Mouse (Mus musculus) forebrain, embryonic 11.5 days (tissue): ENCODE measurements around the gene Cd8b1. TPM values are rescaled to one million over a fixed set of nuclear protein-coding genes. Genes with fewer than 3 reads are reported as not detected.

ENCODE experiments used
- ATAC-seq: fragments of 200-750 bp; cut with Nextera tagmentation; replicated peaks from 2 replicates; pipeline ENCODE4 v1.8.0; 2017; ENCODE audit warnings: moderate TSS enrichment; ENCODE audit not compliant: low FRiP score
- DNase-seq: peaks from one replicate; pipeline ENCODE4 v3.0.0-alpha.2; 2017; ENCODE audit warnings: low spot score
- H3K27ac ChIP-seq: fragments of 300-500 bp; sonication (generic); 2 replicates; pipeline ENCODE4 v1.5.1; 2014; ENCODE audit warnings: low read depth, low read length
- H3K27me3 ChIP-seq: fragments of 300-500 bp; sonication (generic); 2 replicates; pipeline ENCODE4 v1.6.1; 2014; ENCODE audit warnings: mild to moderate bottlenecking, low read length, mixed read lengths; ENCODE audit not compliant: control insufficient read depth, insufficient read depth
- H3K36me3 ChIP-seq: fragments of 300-500 bp; sonication (generic); 2 replicates; pipeline ENCODE4 v1.6.1; 2014; ENCODE audit warnings: mild to moderate bottlenecking, low read length, moderate library complexity, mixed read lengths; ENCODE audit not compliant: control insufficient read depth, insufficient read depth
- H3K4me1 ChIP-seq: fragments of 300-500 bp; sonication (generic); replicated peaks from 2 replicates; pipeline ENCODE4 v1.6.1; 2014; ENCODE audit warnings: low read length, mixed read lengths; ENCODE audit not compliant: control insufficient read depth, insufficient read depth
- H3K4me2 ChIP-seq: fragments of 300-500 bp; sonication (generic); 2 replicates; pipeline ENCODE4 v1.6.1; 2014; ENCODE audit warnings: low read depth, mild to moderate bottlenecking, low read length, moderate library complexity, mixed read lengths; ENCODE audit not compliant: severe bottlenecking
- H3K4me3 ChIP-seq: fragments of 300-500 bp; sonication (generic); 2 replicates; pipeline ENCODE4 v1.5.1; 2014; ENCODE audit warnings: low read depth, low read length
- H3K9ac ChIP-seq: fragments of 300-500 bp; sonication (generic); 2 replicates; pipeline ENCODE4 v1.6.1; 2014; ENCODE audit warnings: low read length
- H3K9me3 ChIP-seq: fragments of 300-500 bp; sonication (generic); 2 replicates; pipeline ENCODE4 v1.6.1; 2016; ENCODE audit warnings: low read length, mixed read lengths; ENCODE audit not compliant: control insufficient read depth
- WGBS: fragments of 180-500 bp; shearing (Covaris S2); extraction: QIAGEN DNeasy Blood & Tissue Kit; methylation state at CpG from one replicate; pipeline ENCODE4 v1.1.7; 2014; 5-methylcytosine and 5-hydroxymethylcytosine counted together
- polyA plus RNA-seq: library from polyadenylated mRNA; unstranded; fragments of >200 nt; fragmentation: Nextera tagmentation; extraction: Ambion mirVana; gene quantifications from 2 replicates; pipeline ENCODE4 v1.2.1, GENCODE M21; 2014

The Cd8b1 gene
- polyA plus RNA-seq, 1 experiment from 2014 or later, result not detected

DNA sequence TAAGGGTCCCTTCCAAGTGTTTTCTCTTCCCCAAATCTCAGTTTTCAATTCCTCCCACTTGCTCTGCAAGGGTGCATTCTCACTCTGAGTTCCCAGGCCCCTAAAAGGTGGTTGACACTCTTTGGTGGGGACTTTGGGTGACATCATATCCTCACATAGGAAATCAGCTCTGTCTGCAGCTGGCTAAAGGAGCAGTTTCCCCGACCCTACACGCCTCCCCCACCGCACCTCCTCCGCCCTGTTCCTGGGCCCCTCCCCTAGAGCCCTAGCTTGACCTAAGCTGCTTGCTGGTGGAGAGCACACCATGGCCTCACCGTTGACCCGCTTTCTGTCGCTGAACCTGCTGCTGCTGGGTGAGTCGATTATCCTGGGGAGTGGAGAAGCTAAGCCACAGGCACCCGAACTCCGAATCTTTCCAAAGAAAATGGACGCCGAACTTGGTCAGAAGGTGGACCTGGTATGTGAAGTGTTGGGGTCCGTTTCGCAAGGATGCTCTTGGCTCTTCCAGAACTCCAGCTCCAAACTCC is 50.7 kb downstream of the Cd8b1 start, which contains the start of gene Cd8a:
Gene Cd8a, plus strand, starts transcription at position 179 of the 527 bp plus-strand sequence.
- DNase-seq (no peak), ATAC-seq (no peak)
- 88% methylated on average over 14 of the region's 14 CpGs for WGBS
- H3K4me2 ChIP-seq, result no peak within 1 kb of the TSS
- no peaks in the 10 kb centered on the region for H3K4me1 ChIP-seq
- no peaks in the 10 kb centered on the region for H3K36me3 ChIP-seq
- no peak within 1 kb of the TSS for H3K9ac ChIP-seq
- no peaks in the 10 kb centered on the region for H3K27me3 ChIP-seq
- no peak within 1 kb of the TSS for H3K27ac ChIP-seq
- H3K4me3 ChIP-seq, result no peak within 1 kb of the TSS
- H3K9me3 ChIP-seq, result no peaks in the 10 kb centered on the region

DNA sequence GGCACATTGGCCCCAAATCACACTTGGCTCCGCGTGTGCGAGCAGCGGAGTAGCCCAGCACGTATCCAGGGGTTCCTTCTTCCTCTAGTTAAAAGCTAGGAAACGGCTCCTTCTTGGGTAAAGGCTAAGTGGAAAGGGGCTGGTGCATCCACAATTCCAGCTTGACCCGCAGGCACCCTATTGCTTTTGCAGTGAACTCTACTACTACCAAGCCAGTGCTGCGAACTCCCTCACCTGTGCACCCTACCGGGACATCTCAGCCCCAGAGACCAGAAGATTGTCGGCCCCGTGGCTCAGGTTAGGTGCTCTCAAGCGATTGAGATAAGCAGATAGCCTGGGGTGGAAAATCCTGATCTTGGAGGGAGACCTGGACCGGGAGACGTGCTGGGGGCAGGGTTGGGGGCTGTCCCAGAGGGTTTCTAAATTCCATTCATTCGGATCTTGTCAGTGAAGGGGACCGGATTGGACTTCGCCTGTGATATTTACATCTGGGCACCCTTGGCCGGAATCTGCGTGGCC is 51.8 kb downstream of the Cd8b1 start:
- Histone ChIP-seq H3K4me3 (no peak overlapping the region), H3K27ac (no peak overlapping the region), H3K9me3 (no peaks in the 10 kb centered on the region), H3K9ac (no peak overlapping the region), H3K27me3 (no peaks in the 10 kb centered on the region), H3K36me3 (no peaks in the 10 kb centered on the region), H3K4me2 (no peak overlapping the region), H3K4me1 (no peaks in the 10 kb centered on the region)
- ATAC-seq (no peak), DNase-seq (no peak)
- 90% methylated on average over 19 of the region's 19 CpGs for WGBS

DNA sequence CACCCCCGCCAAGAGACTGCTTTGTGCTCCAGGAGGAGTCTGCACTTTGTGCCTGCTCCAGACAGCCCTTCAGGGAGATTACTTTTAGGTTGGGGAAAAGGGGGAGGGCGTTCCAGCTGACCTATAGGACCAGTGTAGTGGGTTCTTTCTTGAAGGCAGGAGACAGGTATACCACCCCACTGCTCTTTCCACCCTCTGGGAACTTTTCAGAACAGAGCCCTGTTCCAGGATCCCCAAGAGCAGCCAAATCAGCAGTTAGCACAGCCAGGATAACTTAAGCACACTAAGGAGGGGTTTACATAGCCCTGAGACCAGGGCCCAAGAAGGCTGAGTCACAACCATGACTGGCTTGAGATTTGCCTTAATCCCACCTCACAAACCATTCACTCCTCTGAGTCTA is 52.3 kb downstream of the Cd8b1 start:
- Histone ChIP-seq H3K36me3 (no peaks in the 10 kb centered on the region), H3K9ac (no peak overlapping the region), H3K9me3 (no peaks in the 10 kb centered on the region), H3K27ac (no peak overlapping the region), H3K27me3 (no peaks in the 10 kb centered on the region), H3K4me1 (no peaks in the 10 kb centered on the region), H3K4me2 (no peak overlapping the region), H3K4me3 (no peak overlapping the region)
- 87% methylated on average over 1 of the region's 2 CpGs for WGBS
- DNase-seq, result no peak
- ATAC-seq, result no peak

DNA sequence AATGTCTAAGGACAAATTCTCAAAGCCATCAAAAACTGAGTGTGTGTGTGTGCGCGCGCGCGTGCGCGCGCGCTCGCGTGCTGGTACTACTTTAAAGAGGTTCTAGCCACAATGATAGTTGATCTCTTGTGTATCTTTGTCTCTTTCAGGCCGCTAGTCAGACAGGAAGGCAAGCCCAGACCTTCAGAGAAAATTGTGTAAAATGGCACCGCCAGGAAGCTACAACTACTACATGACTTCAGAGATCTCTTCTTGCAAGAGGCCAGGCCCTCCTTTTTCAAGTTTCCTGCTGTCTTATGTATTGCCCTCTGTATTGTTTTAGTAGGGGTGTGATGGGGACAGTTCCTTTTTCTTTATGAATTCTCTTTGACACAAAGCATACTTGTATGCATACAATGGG is 54.1 kb downstream of the Cd8b1 start:
- Histone ChIP-seq H3K9me3 (no peaks in the 10 kb centered on the region), H3K36me3 (no peaks in the 10 kb centered on the region), H3K27ac (no peak overlapping the region), H3K27me3 (no peaks in the 10 kb centered on the region), H3K4me2 (no peak overlapping the region), H3K4me3 (no peak overlapping the region), H3K4me1 (no peaks in the 10 kb centered on the region), H3K9ac (no peak overlapping the region)
- no peak for ATAC-seq
- WGBS, result 97% methylated on average over 13 of the region's 13 CpGs
- DNase-seq, result no peak

DNA sequence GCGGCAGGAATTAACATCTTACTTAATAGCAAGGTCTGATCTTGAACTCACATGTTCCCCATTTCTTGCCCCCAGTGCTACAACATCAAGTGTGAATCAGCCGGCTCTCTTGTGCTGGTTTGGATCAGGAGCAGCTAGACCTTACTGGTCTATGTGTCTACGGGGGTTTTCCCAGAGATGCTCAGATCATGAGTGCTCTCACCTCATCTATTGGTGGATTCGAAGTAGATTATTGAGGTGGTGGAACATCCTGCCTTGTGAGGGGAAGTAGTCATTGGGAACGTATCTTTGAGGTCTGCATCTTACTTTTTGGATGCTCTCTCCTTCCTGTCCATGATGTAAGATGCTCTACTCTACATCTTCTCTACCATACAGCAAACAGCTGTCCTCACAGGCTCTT is 59.1 kb downstream of the Cd8b1 start:
- no peaks in the 10 kb centered on the region for H3K9me3 ChIP-seq
- no peak overlapping the region for H3K4me2 ChIP-seq
- H3K27ac ChIP-seq, result no peak overlapping the region
- WGBS, result 92% methylated on average over 5 of the region's 5 CpGs
- no peaks in the 10 kb centered on the region for H3K4me1 ChIP-seq
- H3K9ac ChIP-seq, result no peak overlapping the region
- no peaks in the 10 kb centered on the region for H3K36me3 ChIP-seq
- no peak for ATAC-seq
- no peak for DNase-seq
- H3K27me3 ChIP-seq, result no peaks in the 10 kb centered on the region
- no peak overlapping the region for H3K4me3 ChIP-seq

Other genes starting within 250 kb of the Cd8b1 start
- 4.4 and 4.7 TPM in 2 replicates for gene Thnsl2, start 178.3 kb upstream of the Cd8b1 start, polyA plus RNA-seq
- not detected in 2 replicates for gene Fabp1, start 123.0 kb upstream of the Cd8b1 start, polyA plus RNA-seq
- gene Krcc1, start 51.1 kb upstream of the Cd8b1 start, polyA plus RNA-seq, result 31.1 and 37.1 TPM in 2 replicates
- 0.17 and 0.51 TPM in 2 replicates for gene Smyd1, start 555 bp upstream of the Cd8b1 start, polyA plus RNA-seq
- gene Cd8a, start 50.6 kb downstream of the Cd8b1 start, polyA plus RNA-seq, result not detected in 2 replicates
- 8.8 and 10.9 TPM in 2 replicates for gene Rmnd5a, start 117.8 kb downstream of the Cd8b1 start, polyA plus RNA-seq
- gene Rnf103, start 171.1 kb downstream of the Cd8b1 start, polyA plus RNA-seq, result 17.9 and 18.9 TPM in 2 replicates
- gene Chmp3, start 221.0 kb downstream of the Cd8b1 start, polyA plus RNA-seq, result 46.3 and 49.4 TPM in 2 replicates